Mouse (Mus musculus) hindbrain, embryonic 10.5 days (tissue): ENCODE data around the gene Aatf. TPM values are rescaled to one million over a fixed set of nuclear protein-coding genes. Genes with fewer than 3 reads are reported as not detected.

Source experiments
- DNase-seq: peaks from one replicate; pipeline ENCODE4 v3.0.0-alpha.2; 2017; ENCODE audit warnings: low spot score
- H3K27ac ChIP-seq: fragments of 300-500 bp; sonication (generic); 2 replicates; pipeline ENCODE4 v1.5.1; 2016; ENCODE audit warnings: mild to moderate bottlenecking, moderate library complexity
- H3K27me3 ChIP-seq: fragments of 300-500 bp; sonication (generic); 2 replicates; pipeline ENCODE4 v1.6.1; 2016; ENCODE audit warnings: mild to moderate bottlenecking; ENCODE audit not compliant: poor library complexity, insufficient read depth, severe bottlenecking
- H3K36me3 ChIP-seq: fragments of 300-500 bp; sonication (generic); 2 replicates; pipeline ENCODE4 v1.6.1; 2016; ENCODE audit warnings: mild to moderate bottlenecking, moderate library complexity
- H3K4me1 ChIP-seq: fragments of 300-500 bp; sonication (generic); replicated peaks from 2 replicates; pipeline ENCODE4 v1.6.1; 2016; ENCODE audit warnings: mild to moderate bottlenecking
- H3K4me3 ChIP-seq: fragments of 300-500 bp; sonication (generic); 2 replicates; pipeline ENCODE4 v1.5.1; 2016; ENCODE audit warnings: mild to moderate bottlenecking, moderate library complexity
- H3K9me3 ChIP-seq: fragments of 300-500 bp; sonication (generic); 2 replicates; pipeline ENCODE4 v1.6.1; 2016; ENCODE audit warnings: mild to moderate bottlenecking, moderate library complexity
- WGBS: fragments of 180-500 bp; shearing (Covaris S2); methylation state at CpG from one replicate; pipeline ENCODE4 v1.1.7; 2016; 5-methylcytosine and 5-hydroxymethylcytosine counted together
- polyA plus RNA-seq: library from polyadenylated mRNA; unstranded; fragments of >200 nt; fragmentation: Nextera tagmentation; extraction: Ambion mirVana; gene quantifications from 2 replicates; pipeline ENCODE4 v1.2.1, GENCODE M21; 2016

The Aatf gene
- polyA plus RNA-seq, 1 experiment from 2014 or later: 46.8 TPM

DNA sequence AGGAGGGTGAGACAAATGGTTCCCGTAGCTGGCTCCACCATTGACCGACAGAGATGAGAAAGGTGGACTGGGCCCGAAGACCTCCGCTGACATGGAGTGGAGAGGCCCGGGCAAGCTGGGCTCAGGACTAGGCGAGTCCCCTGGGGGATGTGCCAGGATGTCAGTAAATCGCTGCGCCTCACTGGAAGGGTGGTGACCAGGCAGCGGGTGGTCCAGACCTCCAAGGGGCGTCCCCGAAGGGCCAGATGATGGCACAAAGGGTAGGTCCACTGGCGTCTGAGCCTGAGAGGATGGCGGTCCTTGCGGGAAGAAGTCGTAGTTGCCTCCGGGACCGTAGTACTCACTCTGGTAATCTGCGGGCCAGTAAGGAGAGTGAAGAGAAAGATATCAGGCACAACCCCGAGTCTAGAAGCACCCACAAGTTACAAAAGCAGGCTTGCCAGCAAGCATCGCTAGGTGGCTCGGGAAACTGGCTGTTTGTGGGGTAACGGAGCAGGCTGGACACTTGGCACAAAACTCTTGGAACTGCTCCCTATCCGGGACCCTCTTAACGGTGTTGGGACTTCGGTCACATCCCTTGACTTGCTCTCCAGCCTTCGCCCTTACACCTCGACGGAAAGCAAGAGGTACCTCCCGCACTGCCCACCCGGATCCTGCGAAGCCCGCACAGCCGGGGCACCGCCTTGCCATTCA lies 6.4 kb upstream of the Aatf start:
- peaks cover 27% of the 10 kb centered on the region for H3K4me1 ChIP-seq
- H3K4me3 ChIP-seq: peak overlapping the region; percentile 65
- H3K27ac ChIP-seq: 0 out of 2 replicates have a peak overlapping the region, but pooled peaks have one; percentile 35
- WGBS: 6% methylated on average over 34 of the region's 34 CpGs
- peaks cover 100% of the 10 kb centered on the region for H3K27me3 ChIP-seq
- peak; percentile 38 for DNase-seq
- H3K36me3 ChIP-seq: 0 out of 2 replicates have a peak, but pooled peaks cover 7% of the 10 kb centered on the region
- 0 out of 2 replicates have a peak, but pooled peaks cover 4% of the 10 kb centered on the region for H3K9me3 ChIP-seq

DNA sequence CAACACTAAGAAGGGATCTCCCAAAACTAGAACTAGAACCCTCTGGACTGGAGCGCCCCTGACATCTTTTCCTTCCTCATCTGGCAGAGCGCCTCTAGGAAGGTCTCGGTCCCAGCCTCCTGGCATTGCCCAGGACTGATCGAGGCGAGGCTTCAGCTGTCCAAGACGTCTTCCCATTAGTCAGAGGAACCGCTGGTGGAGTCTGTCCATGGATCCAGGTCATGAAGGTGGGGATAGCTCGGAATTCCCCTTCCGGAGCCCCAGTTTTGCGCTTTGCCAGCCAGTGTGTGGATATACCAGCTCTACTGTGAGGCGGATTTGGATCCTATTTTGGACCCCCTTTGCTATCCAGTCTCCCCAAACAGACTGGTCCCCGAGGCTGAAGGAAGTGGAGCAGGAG lies 5.7 kb upstream of the Aatf start:
- Histone ChIP-seq H3K4me3 (peak overlapping the region; percentile 65; the same call in 1 of the 2 replicates), H3K27me3 (peaks cover 100% of the 10 kb centered on the region), H3K36me3 (0 out of 2 replicates have a peak, but pooled peaks cover 7% of the 10 kb centered on the region), H3K9me3 (0 out of 2 replicates have a peak, but pooled peaks cover 4% of the 10 kb centered on the region), H3K4me1 (peaks cover 23% of the 10 kb centered on the region), H3K27ac (no peak overlapping the region)
- peak; percentile 47 for DNase-seq
- WGBS: 16% methylated on average over 12 of the region's 12 CpGs

DNA sequence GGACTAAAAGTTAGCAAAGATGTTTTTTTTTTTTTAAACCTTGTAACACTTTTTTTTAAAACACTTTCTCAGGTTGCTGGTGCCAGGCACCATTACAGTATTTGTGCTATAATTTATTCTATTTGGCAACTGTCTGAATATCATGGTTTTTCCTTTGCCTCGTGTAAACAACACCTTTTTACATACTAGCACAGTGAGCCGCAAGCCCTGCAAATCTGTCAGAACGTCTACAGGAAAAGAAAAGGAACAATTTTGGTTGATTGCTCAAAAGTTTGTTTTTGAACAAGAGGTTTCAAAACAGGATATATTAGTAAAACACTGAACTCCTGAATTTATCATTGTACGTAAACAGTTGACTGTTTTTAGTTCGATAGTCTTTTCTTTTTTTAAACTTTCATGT lies 4.9 kb upstream of the Aatf start:
- Histone ChIP-seq H3K27ac (no peak overlapping the region), H3K36me3 (0 out of 2 replicates have a peak, but pooled peaks cover 7% of the 10 kb centered on the region), H3K4me3 (0 out of 2 replicates have a peak overlapping the region, but pooled peaks have one; percentile 7), H3K4me1 (peaks cover 24% of the 10 kb centered on the region), H3K9me3 (0 out of 2 replicates have a peak, but pooled peaks cover 4% of the 10 kb centered on the region), H3K27me3 (peaks cover 95% of the 10 kb centered on the region)
- WGBS: 30% methylated on average over 5 of the region's 5 CpGs
- DNase-seq: no peak

DNA sequence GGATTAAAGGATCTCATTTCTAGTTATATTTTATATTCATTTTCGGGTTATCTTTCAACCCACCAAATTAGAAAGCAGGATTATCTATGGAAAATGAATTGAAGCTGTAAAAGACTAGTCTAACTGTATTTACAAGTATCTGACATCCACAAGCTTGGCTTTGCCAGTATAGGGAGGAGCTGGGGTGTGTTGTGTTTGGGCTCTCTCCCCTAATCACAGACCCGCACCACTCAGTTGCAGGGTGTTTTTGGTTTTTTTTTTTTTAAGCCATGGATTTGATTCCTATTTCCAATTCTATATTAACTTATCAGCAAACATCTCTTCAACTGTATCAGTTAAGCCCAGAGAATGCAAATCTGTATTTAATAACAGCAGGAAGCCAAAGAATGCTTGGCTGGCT lies 4.1 kb upstream of the Aatf start:
- H3K27ac ChIP-seq: no peak overlapping the region
- no peak overlapping the region for H3K4me3 ChIP-seq
- H3K4me1 ChIP-seq: peaks cover 26% of the 10 kb centered on the region
- H3K9me3 ChIP-seq: 0 out of 2 replicates have a peak, but pooled peaks cover 4% of the 10 kb centered on the region
- DNase-seq: no peak
- H3K36me3 ChIP-seq: 0 out of 2 replicates have a peak, but pooled peaks cover 7% of the 10 kb centered on the region
- peaks cover 86% of the 10 kb centered on the region for H3K27me3 ChIP-seq
- WGBS: 9% methylated on average over 2 of the region's 2 CpGs

DNA sequence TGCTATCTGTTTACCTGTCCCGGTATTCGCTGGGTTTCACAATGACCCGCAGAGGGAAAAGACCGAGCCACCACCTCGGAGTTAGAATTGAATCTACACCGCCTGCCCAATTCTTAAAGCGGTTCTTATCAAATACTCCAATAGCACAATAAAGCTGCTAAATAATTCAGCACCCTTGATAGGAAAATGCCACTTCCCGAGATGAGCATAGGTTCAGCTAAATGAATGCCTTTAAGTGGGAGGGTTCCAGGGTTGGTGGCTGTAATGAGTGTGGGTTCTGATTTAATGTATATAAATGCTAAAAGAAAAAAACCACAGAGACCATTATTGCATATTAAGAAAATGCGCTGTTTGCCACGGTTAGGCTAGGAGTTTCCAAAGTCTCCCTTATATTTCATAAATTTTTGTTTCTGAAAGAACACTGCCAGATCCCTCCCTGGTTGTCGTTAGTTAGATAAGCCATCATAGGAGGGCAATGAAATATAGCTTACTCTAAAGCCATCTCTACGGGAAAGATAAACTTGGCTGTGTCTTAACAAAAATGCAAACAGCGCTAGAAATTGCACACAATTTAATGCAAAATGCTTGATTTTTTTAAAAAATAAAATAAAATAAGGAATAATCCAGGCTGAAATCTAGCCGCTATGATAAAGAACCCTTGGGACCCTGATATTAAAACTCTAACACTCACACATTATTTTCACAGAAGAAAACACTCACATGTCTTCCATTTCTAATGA lies 3.3 kb upstream of the Aatf start:
- H3K36me3 ChIP-seq: 0 out of 2 replicates have a peak, but pooled peaks cover 7% of the 10 kb centered on the region
- 8% methylated on average over 14 of the region's 14 CpGs for WGBS
- 0 out of 2 replicates have a peak, but pooled peaks cover 2% of the 10 kb centered on the region for H3K9me3 ChIP-seq
- peaks cover 79% of the 10 kb centered on the region for H3K27me3 ChIP-seq
- peaks cover 30% of the 10 kb centered on the region for H3K4me1 ChIP-seq
- H3K4me3 ChIP-seq: no peak overlapping the region
- H3K27ac ChIP-seq: no peak overlapping the region
- DNase-seq: no peak

DNA sequence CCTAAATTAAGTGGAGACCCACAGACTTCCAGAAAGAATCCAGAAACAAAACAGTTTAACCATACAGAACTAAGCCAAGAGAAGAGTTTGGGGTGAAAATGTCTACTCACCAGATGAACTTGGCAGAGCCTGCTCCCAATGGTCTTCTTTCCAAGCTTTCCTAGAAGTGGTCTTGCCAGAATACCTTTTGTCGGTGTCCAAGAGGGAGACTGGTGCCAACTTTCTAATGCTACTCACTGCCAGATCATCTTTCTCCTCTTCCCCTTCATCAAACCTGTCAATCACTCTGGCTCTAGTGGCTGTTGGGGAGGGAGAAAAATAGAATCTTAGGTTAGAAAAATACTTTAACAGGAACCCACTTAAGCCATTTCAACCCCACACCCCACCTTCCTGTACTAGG lies 1.3 kb downstream of the Aatf start:
- Histone ChIP-seq H3K27ac (no peak overlapping the region), H3K36me3 (peaks cover 37% of the 10 kb centered on the region), H3K4me1 (peaks cover 22% of the 10 kb centered on the region), H3K27me3 (peaks cover 32% of the 10 kb centered on the region), H3K9me3 (no peaks in the 10 kb centered on the region), H3K4me3 (peak overlapping the region; percentile 73; the same call in 1 of the 2 replicates)
- DNase-seq: no peak
- WGBS: 83% methylated on average over 1 of the region's 1 CpGs

DNA sequence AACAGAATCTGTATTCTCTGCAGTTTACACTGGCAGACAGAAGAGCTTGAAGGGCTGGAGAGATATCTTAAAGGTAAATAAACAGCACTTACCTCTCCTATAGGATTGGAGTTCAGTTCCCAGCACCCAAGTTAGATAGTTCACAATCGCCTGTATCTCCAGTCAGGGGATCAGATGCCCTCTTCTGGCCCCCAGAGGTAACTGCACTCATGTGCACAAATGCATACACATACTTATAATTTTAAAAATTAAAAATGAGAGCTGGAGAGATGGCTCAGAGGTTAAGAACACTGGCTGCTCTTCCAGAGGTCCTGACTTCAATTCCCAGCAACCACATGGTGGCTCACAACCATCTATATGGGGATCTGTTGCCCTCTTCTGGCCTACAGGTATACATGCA lies 9.0 kb downstream of the Aatf start:
- DNase-seq: no peak
- Histone ChIP-seq H3K4me1 (no peaks in the 10 kb centered on the region), H3K4me3 (no peak overlapping the region), H3K9me3 (peaks cover 4% of the 10 kb centered on the region; the same call in 1 of the 2 replicates), H3K36me3 (peaks cover 91% of the 10 kb centered on the region), H3K27me3 (no peaks in the 10 kb centered on the region), H3K27ac (no peak overlapping the region)
- 92% methylated on average over 1 of the region's 1 CpGs for WGBS

DNA sequence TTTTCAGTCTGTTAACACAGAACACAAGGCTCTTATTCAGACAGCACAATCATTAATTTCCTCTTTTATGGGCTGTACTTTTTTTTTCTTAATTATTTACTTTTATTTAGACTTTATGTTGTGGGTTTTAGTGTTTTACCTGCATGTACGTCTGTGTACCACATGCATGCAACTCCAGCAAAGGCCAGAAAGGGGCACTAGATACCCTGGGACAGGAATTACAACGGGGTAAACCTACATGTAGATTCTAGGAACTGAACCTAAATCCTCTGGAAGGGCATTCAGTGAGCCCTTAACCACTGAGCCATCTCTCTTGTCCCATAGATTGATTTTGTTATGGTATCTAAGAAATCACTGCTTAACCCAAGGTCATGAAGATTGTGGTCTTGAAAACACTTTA lies 15.4 kb downstream of the Aatf start:
- no peaks in the 10 kb centered on the region for H3K9me3 ChIP-seq
- no peaks in the 10 kb centered on the region for H3K27me3 ChIP-seq
- WGBS: 77% methylated on average over 2 of the region's 2 CpGs
- H3K36me3 ChIP-seq: peaks cover 48% of the 10 kb centered on the region
- H3K4me1 ChIP-seq: no peaks in the 10 kb centered on the region
- no peak overlapping the region for H3K4me3 ChIP-seq
- DNase-seq: no peak
- no peak overlapping the region for H3K27ac ChIP-seq

DNA sequence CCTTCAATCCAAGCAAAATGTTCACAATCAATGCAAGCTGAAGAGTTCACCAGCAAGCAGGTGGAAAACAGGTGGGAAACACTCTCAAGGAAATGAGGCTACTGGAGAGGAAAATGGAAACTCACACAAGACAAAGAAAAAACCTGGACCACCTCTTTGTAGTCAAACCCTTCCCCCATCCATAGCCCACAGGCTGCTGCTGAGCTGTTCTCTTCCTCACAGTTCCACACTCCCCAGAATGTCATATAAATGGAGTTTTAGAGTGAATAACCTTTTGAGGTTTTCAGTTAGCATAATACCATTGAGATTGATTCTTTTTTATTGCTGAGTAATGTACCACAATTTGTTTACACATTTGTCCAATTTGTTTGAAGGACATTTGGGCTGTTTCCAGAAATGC lies 16.4 kb downstream of the Aatf start:
- Histone ChIP-seq H3K4me3 (no peak overlapping the region), H3K4me1 (no peaks in the 10 kb centered on the region), H3K9me3 (no peaks in the 10 kb centered on the region), H3K36me3 (peaks cover 49% of the 10 kb centered on the region), H3K27ac (no peak overlapping the region), H3K27me3 (no peaks in the 10 kb centered on the region)
- no peak for DNase-seq

DNA sequence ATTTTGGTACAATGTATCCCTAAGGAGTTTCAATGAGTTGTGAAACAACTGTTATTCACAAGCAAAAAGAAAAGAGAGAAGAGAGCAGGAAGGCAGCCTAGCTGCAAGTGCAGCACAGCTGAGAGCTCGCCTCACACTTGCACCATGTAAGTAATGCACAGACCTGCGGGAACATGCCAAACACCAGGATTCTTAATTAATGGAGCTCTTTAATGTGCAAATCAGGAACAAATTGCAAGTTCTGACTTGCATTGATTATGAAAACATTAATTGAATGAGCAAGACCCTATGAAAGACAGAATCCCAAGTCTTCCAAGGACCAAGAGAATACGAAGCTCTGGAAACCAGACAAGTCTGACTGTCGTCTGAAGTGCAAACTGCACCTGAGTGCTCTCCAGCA lies 17.5 kb downstream of the Aatf start:
- Histone ChIP-seq H3K4me1 (no peaks in the 10 kb centered on the region), H3K27me3 (no peaks in the 10 kb centered on the region), H3K9me3 (no peaks in the 10 kb centered on the region), H3K36me3 (peaks cover 51% of the 10 kb centered on the region), H3K27ac (no peak overlapping the region), H3K4me3 (no peak overlapping the region)
- DNase-seq: no peak
- 84% methylated on average over 4 of the region's 4 CpGs for WGBS

DNA sequence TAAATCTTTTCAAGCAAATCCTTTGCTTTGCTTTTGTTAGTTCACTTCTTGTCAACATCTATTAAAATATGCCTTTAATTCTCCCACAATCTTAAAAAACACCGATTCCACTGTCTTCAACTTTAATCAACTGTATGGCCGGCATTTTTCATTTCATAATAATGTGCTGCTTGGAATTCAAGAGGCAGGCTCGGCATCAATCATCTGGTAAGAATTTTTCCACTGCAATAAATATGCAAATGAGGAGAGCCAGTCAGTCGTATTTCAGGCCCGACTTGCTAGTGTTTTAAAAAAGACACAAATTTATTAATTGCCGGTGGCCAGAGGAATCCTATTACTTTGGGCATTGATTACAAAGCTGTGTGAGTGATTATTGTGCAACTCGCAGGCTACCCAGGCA lies 31.7 kb downstream of the Aatf start:
- Histone ChIP-seq H3K9me3 (no peaks in the 10 kb centered on the region), H3K4me3 (no peak overlapping the region), H3K4me1 (0 out of 2 replicates have a peak, but pooled peaks cover 7% of the 10 kb centered on the region), H3K27ac (no peak overlapping the region), H3K36me3 (no peaks in the 10 kb centered on the region), H3K27me3 (no peaks in the 10 kb centered on the region)
- 76% methylated on average over 7 of the region's 7 CpGs for WGBS
- DNase-seq: no peak

DNA sequence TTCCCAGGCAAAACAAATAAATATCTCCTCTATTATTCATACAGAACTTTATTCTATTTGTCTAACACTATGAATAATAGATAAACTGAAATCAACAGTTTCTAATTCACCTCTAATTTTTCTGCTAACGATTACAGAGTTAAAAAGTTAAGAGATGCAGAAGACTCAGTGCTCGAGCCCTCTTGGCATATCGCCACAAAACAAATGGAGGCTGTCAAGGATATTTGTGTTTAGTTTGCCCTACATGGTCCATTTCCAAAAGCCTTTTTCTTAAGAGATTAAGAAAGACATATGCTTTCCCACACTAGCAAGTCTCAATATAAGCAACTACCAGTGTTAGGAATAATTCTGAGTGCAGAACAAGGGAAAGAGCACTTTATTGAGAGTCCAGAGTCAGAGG lies 32.9 kb downstream of the Aatf start:
- 86% methylated on average over 3 of the region's 3 CpGs for WGBS
- Histone ChIP-seq H3K4me3 (no peak overlapping the region), H3K36me3 (no peaks in the 10 kb centered on the region), H3K27ac (no peak overlapping the region), H3K9me3 (no peaks in the 10 kb centered on the region), H3K4me1 (0 out of 2 replicates have a peak, but pooled peaks cover 7% of the 10 kb centered on the region), H3K27me3 (no peaks in the 10 kb centered on the region)
- DNase-seq: no peak

DNA sequence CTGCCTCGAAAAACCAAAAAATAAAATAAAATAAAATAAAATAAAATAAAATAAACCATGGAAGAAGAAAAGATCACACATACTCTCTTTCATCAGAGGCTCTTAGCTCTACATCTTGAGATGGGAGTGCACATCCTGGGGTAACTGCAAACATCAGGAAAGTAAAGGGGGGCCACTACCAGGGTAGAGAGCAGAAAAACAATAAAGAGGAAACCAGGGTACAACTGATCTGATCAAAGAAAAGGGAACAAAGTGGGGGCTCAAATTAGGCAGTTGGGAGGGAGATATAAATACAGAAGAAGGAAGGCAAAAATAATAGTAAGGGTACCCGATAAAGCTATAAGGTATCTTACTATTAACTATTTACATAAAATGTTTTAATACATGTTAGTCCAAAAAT lies 36.7 kb downstream of the Aatf start:
- WGBS: 97% methylated on average over 2 of the region's 2 CpGs
- Histone ChIP-seq H3K4me1 (0 out of 2 replicates have a peak, but pooled peaks cover 4% of the 10 kb centered on the region), H3K9me3 (no peaks in the 10 kb centered on the region), H3K36me3 (peaks cover 12% of the 10 kb centered on the region; the same call in 1 of the 2 replicates), H3K4me3 (no peak overlapping the region), H3K27me3 (no peaks in the 10 kb centered on the region), H3K27ac (no peak overlapping the region)
- no peak for DNase-seq
